Mouse (Mus musculus): ENCODE results near the gene Olfr961.

The Olfr961 gene

DNA sequence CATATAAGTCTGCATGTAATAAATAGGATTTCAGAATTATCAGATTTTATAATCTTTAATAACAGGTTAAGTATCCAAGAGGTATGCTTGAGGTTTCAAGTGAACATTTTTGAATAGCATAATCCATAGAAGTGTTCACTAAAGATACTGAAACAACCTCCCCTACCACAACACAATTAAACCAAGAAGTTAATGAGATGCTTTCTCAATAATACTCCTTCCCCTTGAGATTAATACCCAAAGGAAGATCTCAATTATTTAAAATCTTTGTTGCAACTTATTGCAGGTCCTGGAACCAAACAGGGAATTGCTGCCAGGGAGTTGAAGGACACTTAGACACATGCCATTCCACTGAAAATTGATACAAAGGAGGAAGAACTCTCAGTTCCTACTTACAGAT lies at the start of gene Olfr961:
TSS of gene Olfr961 (plus strand) at position 301 of the 400 bp plus-strand sequence.
- no peak for DNase-seq (ENCODE audit: low spot score)

DNA sequence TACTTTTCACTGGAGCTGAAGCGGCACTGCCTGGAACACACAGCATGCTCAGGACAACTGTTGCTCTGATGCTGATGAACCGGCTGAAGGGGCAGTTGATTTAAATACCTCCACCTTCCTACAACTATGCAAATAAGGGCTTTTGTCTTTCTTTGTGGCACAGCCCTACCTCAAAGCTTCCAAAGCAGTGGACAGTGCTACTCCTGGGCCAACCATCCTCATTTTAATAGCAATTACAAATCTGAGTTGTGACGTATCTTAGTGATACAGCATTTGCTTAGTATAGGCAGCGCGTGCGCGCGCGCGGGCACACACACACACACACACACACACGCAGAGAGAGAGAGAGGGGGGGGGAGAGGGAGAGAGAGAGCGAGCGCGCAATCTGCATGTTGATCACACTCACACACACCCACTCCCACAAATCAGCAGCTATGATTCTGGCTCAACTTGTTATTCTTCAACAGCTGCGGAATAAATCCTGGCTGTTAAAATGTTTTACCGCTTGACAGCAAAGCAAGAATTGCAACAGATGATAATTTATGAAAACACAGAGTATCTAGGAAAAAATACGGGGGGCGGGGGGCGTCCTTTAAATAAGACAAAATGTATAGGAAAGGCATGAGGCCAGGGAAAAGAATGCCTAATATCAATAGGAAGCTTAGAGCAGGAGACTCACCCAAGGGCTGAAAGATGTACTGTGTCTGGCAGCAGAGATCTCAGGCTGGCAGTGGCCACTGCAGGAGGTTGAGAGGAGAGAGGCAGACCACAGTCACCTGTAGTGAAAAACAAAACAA lies 42.2 kb upstream of the Olfr961 start:
- peak; percentile 19 for DNase-seq (ENCODE audit: low spot score)

DNA sequence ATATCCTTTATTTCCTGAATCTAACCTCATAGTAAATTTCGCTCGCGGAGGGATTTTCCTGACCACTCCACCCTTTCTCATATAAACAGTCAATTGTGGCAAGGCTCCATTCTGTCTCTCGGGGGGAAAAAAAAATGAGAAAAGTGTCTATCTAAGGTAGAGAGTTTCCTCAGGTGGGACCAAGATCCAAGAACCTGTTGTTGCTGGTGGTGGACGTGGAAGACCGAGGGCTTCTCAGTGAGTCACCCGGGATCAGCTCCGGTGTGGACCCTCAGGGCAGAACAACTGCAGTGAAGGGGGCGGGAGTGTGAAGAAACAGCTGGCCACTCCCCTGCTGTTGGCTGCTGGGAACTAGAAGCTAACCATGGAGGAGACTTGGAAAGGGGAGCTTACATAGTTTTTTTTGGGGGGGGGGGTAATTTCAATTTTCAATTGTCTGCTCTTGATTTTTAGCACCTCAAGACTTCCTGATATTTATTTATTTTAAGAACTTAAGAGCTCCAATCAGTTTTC lies 41.5 kb upstream of the Olfr961 start:
- no peak for DNase-seq (ENCODE audit: low spot score)

DNA sequence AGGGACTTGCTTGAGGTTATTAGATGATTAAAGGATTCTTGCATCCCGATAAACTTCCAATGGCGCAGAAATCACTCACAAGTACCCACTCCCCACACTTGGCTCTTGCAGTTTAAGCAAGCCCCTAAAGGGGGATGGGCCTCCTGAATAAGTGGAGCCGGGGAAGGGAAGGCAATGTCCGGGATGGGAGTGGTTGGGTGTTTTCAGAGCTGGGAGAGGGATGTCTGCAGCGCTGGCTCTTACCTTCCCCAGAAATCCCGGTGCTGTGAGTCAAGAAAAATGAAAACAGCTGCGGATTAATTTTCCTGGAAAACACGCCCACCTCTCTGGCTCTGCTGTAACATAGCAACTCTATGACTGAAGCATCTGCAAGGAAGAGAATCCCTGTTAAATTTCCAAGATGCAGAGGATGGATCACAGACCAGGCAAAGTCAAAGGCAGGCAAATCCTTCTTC lies 40.9 kb upstream of the Olfr961 start, which contains the start of gene AW551984:
TSS of gene AW551984 (minus strand) at position 405 of the 455 bp plus-strand sequence.
- DNase-seq (ENCODE audit: low spot score): no peak

DNA sequence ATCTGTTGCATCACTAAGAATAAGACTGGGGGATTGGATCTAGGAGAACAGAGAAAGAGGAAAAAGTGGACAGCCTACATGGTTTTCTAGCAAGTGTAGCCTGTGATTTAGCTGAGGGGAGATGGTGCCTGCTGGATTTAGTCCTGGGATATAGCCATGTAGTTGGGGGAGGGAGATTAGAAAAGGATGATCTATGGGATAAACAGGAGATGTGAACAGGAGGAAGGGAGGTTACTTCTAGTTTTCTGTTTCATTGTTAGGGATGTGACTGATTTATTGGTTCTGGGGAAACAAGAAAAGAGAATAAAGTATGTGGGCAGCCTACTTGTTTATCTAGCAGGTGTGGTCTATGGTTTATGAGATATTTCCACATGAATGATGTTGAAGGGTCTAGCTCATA lies 36.4 kb upstream of the Olfr961 start:
- DNase-seq (ENCODE audit: low spot score): no peak

DNA sequence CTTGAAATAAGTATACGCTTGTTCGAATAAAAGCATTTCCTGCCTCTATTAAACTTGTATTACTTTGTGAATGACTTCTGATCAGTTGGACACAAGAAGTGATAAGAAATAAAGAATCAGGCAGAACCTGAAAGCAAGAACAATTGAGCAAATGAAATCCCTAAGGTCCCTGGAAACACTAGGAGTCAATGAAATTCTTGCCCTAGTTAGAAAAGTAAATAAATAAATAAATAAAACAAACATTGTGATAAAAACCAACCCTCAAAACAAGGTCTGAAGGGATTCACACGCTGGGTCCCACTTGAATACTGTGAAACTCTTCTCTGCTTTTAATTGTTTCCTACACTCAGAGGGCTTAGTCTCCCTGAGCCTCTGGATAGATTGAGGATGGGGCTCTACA lies 34.5 kb upstream of the Olfr961 start, which contains the start of gene Olfr148:
TSS of gene Olfr148 (plus strand) at position 301 of the 400 bp plus-strand sequence.
- DNase-seq (ENCODE audit: low spot score): no peak

DNA sequence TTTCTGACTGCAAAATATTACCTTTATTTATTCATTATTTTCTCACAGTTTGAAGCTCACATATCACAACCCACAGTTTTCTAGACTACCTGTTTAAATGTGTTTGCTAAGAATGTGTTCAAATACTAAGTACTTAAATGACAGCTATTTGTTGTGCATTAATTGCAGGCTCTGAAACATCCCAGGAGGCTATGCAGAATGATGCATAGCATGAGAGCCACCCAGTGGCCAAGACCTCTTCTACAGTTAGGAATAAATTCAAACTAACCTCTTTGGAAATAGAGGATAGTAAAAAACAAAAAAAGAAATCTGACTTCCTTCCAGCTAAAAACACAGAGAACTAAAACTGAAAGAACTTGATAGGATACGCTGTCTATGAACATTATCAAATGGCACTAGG lies 32.9 kb upstream of the Olfr961 start:
- DNase-seq (ENCODE audit: low spot score): peak; percentile 44

DNA sequence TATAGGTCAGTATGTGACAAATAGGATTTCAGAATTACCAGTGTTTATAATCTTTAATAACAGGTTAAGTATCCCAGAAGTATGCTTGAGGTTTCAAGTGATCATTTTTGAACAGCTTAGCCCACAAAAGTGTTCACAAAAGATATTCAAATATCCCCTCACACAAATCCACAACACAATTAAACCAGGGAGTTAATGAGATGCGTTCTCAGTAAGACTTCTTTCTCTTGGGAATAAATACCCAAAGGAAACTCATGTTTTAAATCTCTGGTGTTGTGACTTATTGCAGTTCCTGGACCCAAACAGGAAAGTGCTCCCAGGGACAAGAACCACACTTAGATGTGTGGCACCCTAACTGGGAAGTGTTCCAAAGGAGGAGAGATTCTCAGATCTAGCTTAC lies 23.8 kb upstream of the Olfr961 start, which contains the start of gene Olfr960:
TSS of gene Olfr960 (plus strand) at position 301 of the 400 bp plus-strand sequence.
- DNase-seq (ENCODE audit: low spot score): no peak

DNA sequence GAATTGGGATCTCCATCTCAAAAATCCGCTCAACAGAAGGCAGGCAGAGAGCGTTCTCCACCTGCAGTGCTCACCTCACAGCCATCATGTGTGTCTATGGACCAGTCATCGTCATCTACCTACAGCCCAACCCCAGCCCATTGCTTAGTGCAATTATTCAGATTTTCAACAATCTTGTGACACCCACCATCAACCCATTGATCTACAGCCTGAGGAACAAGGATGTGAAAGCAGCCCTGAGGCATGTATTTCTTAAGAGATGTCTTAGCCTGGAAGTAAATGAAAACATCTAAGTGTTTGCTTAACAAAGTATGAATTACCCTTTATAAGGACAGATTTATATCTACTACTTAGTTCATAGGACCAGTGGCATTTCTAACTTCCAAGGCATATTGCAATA lies 21.1 kb upstream of the Olfr961 start:
- DNase-seq (ENCODE audit: low spot score): no peak

DNA sequence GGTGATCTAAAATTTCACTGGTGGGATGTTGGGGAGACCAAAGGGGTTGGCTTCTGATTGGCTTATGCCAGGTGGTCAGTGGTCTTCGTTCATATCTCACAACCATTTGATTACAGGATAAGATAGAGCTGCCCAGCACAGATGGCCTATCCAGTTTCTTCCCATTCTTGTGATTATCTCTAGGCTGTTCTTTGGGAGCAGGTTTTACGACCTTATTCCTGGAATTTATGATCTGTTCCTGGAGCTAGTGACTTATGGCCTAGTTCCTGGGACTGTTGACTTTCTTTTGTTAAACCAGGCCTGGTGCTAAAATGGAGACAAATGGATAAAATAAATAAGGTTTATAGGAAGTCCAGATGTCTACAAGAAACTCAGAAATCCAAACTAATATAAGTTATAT lies 20.2 kb upstream of the Olfr961 start:
- no peak for DNase-seq (ENCODE audit: low spot score)

DNA sequence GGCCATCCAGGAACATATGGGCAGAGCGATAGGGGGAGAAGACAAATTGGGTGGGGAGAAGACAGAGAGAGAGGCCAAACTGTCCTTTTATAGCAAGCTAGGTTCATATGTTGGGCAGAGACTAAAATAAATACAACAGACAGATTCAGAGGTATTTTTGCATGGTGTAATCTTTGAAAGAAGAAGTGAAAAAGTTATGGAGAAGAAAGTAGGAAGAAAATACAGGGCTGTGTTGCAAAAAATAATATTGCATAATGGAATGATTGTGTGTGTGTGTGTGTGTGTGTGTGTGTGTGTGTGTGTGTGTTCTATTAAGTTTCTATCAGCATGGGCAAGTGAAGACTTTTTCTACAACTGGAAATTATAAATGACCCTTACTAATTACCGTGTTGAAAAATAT lies 15.8 kb upstream of the Olfr961 start:
- DNase-seq (ENCODE audit: low spot score): no peak

DNA sequence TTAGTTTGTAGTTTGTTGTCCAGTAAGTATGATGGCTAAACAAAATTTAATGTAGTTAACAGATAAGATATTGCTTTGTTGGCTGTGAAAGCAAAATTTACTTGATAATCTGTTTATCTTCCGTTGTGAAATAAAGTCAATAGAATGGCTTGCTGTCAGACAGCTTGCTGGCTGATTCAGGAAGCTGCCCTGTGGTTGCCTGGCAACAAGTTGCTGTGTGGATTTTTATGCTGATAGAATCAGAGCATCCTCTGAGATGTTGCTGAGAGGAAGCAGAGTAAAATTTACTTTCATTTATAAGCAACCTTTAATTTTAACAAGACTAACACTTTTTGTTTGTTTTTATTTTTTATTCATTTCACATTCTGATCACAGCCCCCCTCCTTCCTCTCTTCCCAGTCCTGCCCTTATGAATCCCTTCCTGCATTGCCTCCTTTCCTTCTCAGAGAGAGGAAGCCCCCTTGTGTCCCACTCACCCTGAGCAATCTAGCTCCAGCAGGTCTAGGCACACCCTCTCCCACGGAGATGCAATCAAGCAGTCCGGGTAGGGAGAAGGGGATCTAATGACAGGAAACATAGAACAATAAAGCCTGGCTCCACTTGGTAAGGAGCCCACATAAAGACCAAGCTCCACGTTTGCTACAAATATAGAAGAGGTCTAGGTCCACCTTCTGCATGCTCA lies 10.8 kb upstream of the Olfr961 start:
- DNase-seq (ENCODE audit: low spot score): peak; percentile 35

DNA sequence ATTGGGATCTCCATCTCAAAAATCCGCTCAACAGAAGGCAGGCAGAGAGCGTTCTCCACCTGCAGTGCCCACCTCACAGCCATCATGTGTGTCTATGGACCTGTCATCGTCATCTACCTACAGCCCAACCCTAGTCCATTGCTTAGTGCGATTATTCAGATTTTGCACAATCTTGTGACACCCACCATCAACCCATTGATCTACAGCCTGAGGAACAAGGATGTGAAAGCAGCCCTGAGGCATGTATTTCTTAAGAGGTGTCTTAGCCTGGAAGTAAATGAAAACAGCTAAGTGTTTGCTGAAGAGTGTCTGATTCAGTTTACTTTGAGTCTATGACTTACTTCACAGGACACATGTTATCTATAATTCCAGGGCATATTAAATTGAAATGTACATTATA lies 2.5 kb downstream of the Olfr961 start:
- DNase-seq (ENCODE audit: low spot score): no peak

DNA sequence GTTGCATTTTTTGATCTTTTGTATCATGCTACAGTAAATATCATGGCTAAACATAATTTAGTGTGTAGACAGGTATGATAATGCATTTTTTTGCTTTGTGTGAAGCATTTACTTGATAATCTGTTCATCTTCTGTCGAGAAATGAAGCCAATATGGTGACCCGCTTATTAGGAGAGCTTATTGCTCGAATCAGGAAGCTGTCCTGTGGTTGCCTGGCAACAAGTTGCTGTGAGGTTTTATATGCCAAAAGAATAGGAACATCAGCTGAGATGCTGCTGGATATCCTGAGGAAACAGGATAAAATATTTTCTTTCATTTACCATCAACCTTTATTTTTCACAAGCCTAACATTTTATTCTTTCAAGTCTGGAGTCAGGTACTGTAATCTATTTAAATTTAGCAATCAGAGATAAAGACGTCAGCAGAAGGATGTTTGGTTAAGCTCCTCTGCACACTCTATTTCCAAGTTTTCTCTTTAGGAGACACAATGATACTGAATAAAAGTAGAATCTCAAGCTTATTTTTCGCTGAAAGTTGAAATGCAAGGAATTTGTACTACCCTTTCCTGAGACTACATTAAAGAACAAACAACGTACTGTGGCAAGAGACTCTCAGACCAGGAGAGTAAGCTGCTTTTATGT lies 10.0 kb downstream of the Olfr961 start:
- DNase-seq (ENCODE audit: low spot score): peak; percentile 28

DNA sequence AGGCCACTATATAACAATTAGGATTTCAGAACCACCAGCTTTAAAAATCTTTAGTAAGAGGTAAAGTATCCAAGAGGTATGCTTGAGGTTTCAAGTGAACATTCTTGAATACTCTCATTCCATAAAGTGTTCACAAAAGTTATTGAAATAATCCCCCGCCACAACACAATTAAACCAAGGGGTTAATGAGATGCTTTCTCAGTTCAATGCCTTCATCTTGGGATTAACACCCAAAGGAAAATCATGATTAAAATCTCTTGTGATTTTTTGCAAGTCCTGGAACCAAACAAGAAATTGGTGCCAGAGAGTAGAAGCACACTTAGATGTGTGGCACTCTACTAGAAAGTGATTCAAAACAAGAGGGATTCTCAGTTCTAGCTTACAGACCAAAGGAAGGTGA lies 22.0 kb downstream of the Olfr961 start, which contains the start of gene Olfr963:
TSS of gene Olfr963 (plus strand) at position 301 of the 400 bp plus-strand sequence.
- no peak for DNase-seq (ENCODE audit: low spot score)

DNA sequence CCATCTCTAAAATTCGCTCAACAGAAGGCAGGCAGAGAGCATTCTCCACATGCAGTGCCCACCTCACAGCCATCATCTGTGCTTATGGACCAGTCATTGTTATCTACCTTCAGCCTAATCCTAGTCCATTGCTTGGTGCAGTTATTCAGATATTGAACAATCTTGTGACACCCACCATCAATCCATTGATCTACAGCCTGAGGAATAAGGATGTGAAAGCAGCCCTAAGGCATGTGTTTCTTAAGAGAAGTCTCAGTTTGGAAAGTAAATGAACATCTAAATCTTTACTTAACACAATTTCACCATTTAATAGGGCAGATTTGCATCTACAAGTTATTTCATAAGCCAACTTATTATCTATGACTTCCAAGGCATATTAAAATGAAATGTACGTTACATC lies 24.8 kb downstream of the Olfr961 start:
- no peak for DNase-seq (ENCODE audit: low spot score)

DNA sequence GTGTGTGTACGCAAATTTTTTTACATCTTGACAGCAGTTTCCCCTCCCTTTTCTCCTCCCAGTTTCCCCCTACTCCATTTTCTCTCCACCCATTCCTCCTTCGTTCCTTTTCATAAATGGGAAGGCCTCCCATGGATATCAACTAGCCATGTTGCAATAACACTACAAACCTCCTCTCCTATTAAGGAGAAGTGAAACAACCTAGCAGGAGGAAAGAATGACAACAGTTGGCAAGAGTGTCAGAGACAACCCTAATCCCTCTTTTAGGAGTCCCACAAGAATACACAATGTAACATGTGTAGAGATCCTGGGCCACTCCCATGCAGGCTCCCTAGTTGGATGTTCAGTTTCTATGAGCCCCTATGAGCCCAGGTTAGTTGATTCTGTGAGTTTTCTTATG lies 29.9 kb downstream of the Olfr961 start:
- no peak for DNase-seq (ENCODE audit: low spot score)

DNA sequence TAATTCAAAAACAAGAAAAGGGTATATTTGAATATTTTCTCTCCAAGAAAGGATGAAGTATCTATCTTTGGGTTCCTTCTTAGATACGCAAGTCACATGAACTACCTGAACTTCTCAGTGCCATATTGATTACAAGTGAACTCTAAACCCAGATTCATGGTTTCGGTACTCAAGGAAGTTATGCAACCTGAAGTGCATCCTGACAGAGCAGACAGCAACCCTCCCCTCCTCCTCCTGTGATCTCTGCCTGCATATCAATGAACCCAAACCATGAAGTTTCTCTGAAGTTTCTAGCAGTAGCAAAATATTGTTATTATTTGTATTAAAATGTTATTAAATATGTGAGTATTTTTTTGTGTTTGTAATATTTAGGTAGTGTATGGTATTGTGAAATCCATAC lies 33.7 kb downstream of the Olfr961 start:
- DNase-seq (ENCODE audit: low spot score): no peak

DNA sequence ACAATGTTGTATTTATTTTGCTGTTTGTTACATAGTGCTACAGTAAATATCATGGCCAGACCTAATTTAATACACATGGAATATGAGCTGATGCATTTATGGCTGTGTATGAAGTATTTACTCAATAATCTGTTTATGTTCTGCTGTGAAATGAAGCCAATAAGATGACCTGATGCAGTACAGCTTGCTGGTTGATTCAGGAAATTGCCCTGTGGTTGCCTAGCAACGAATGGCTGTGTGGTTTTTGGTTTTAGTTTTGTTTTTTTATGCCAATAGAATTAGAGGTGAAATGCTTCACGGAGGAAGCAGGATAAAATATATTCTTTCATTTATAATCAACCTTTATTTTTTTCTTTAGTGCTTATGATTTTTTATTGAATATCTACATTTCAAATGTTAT lies 34.4 kb downstream of the Olfr961 start:
- DNase-seq (ENCODE audit: low spot score): no peak

All from layer of hippocampus, adult 11-12 months (tissue).